Mouse (Mus musculus) megakaryocyte, embryonic 14.5 days (primary cell): ENCODE data around the gene Spsb2. TPM values are rescaled to one million over a fixed set of nuclear protein-coding genes. Genes with fewer than 3 reads are reported as not detected.
"Not testable (repeated sequence)": the region's sequence is repeated elsewhere in the genome, so short reads cannot be mapped to it uniquely, and the experiment has no call there.

Source experiments
- H3K27me3 ChIP-seq: replicated peaks from 2 replicates; pipeline ENCODE3; 2012; ENCODE audit warnings: inconsistent platforms
- H3K36me3 ChIP-seq: replicated peaks from 2 replicates; pipeline ENCODE3; 2012; ENCODE audit warnings: low read length, inconsistent platforms, mixed read lengths
- H3K4me1 ChIP-seq: 2 replicates; pipeline ENCODE4 v1.6.1; 2012; ENCODE audit warnings: inconsistent platforms
- H3K4me3 ChIP-seq: replicated peaks from 2 replicates; pipeline ENCODE3; 2012; ENCODE audit warnings: moderate library complexity, mild to moderate bottlenecking, inconsistent platforms
- H3K9me3 ChIP-seq: 2 replicates; pipeline ENCODE4 v1.6.1; 2012; ENCODE audit warnings: inconsistent platforms
- FLI1 ChIP-seq: IDR thresholded peaks from 2 replicates; pipeline ENCODE4 v1.6.1; 2012; ENCODE audit warnings: low read length, inconsistent platforms, mixed read lengths
- GATA1 ChIP-seq: IDR thresholded peaks from 3 replicates; pipeline ENCODE4 v1.6.1; 2012; ENCODE audit warnings: mixed read lengths, low read length, inconsistent platforms, borderline replicate concordance
- polyA plus RNA-seq: library from polyadenylated mRNA; stranded (reverse); fragments of >175 nt; gene quantifications from 2 replicates; pipeline ENCODE4 v1.2.3, GENCODE M21; 2012; ENCODE audit warnings: low replicate concordance; ENCODE audit not compliant: insufficient read depth

Spsb2 gene
- polyA plus RNA-seq, 1 experiment, result 52.2 TPM

DNA sequence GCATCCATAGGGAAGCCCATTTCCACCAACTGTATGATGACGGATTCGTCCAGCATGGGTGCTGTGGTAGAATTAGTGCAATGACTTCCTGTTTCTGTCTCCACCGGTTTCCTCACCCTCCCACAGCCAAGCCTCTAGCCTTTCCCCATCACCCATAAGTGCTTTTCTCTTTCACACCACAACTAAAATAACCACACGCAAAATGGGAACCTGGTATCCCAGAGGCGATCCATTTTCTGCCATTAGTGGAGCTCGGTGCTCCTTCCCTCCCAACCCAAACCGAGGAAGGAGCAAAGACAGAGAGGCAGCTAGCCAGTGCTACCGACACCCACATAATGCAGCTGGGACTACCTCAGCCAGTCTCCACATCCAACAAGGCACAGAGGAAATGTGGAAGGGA lies 9.5 kb downstream of the Spsb2 start:
- peak overlapping the region; percentile 72 for H3K4me3 ChIP-seq
- peaks cover 42% of the 10 kb centered on the region for H3K4me1 ChIP-seq
- H3K36me3 ChIP-seq, result peaks cover 88% of the 10 kb centered on the region
- no peaks in the 10 kb centered on the region for H3K27me3 ChIP-seq
- H3K9me3 ChIP-seq, result no peaks in the 10 kb centered on the region
- TF ChIP-seq FLI1 (no peak), GATA1 (no peak)

DNA sequence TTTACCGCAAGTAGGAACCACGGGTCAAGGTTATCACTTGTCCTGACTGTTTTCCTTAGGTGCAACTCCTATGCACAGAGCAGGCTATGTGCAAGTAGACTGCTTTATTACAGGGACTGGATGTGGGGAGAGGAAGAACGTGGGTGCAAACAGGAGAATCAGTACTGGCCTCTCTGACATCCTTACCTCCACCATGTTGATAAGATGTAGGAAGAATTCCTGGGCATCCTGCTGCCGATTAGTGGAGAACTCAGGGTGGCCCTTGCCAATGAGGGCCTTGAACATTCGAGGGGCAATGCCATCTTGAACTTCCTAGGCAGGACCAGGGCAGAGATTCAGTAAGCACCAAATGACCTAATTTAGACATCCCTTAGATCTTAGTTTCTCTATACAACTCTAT lies 12.4 kb downstream of the Spsb2 start:
- Histone ChIP-seq H3K4me1 (peaks cover 40% of the 10 kb centered on the region), H3K4me3 (no peak overlapping the region), H3K9me3 (no peaks in the 10 kb centered on the region), H3K27me3 (no peaks in the 10 kb centered on the region), H3K36me3 (peaks cover 100% of the 10 kb centered on the region)
- TF ChIP-seq GATA1 (no peak), FLI1 (no peak)

DNA sequence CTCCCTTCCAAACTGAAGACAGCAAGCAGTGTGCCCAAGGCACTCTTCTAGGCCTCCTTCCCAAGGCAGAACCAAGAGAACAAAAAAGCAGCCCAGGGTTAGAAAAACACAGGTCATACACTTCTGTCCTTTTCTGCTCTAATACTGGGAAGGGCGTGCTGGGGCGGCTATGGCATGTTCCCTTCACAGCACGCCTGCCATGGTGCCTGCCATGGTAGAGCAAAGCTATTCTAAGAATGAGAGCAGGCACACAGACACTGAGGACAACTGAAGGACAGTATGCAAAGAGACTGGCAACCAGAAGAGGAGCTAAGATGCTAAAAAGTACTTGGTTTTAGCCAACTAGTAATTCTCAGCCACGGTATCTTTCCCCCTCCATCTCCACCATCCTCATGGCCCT lies 13.6 kb downstream of the Spsb2 start:
- H3K27me3 ChIP-seq, result no peaks in the 10 kb centered on the region
- H3K4me1 ChIP-seq, result peaks cover 49% of the 10 kb centered on the region
- peaks cover 100% of the 10 kb centered on the region for H3K36me3 ChIP-seq
- no peaks in the 10 kb centered on the region for H3K9me3 ChIP-seq
- no peak overlapping the region for H3K4me3 ChIP-seq
- TF ChIP-seq FLI1 (no peak), GATA1 (no peak)

DNA sequence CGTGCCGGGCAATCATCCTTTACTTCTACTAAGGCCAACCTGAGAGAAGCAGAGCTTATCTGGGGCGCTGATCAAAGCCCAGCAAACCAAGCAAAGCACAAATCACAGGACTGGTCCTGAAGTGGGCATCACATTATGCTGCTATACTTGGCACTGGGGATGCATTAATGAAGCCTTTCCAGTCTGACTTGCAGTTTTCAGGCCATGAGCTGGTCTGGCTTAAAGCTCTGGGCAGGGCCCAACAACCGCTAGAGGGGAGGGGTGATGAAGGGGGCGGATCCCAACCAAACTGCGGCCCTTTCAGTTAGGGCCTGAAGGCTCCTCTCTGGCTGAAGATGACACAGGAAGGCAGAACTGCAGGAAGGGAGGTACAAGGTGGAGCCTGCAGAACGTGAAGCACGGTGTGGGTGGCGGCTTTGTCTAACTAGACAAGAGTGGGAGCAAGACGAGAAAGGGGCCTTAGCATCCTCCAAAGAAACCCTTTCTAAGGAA lies 19.7 kb downstream of the Spsb2 start:
- TF ChIP-seq FLI1 (no peak), GATA1 (no peak)
- Histone ChIP-seq H3K9me3 (no peaks in the 10 kb centered on the region), H3K27me3 (no peaks in the 10 kb centered on the region), H3K4me1 (peaks cover 57% of the 10 kb centered on the region), H3K36me3 (peaks cover 64% of the 10 kb centered on the region), H3K4me3 (peak overlapping the region; percentile 100)

DNA sequence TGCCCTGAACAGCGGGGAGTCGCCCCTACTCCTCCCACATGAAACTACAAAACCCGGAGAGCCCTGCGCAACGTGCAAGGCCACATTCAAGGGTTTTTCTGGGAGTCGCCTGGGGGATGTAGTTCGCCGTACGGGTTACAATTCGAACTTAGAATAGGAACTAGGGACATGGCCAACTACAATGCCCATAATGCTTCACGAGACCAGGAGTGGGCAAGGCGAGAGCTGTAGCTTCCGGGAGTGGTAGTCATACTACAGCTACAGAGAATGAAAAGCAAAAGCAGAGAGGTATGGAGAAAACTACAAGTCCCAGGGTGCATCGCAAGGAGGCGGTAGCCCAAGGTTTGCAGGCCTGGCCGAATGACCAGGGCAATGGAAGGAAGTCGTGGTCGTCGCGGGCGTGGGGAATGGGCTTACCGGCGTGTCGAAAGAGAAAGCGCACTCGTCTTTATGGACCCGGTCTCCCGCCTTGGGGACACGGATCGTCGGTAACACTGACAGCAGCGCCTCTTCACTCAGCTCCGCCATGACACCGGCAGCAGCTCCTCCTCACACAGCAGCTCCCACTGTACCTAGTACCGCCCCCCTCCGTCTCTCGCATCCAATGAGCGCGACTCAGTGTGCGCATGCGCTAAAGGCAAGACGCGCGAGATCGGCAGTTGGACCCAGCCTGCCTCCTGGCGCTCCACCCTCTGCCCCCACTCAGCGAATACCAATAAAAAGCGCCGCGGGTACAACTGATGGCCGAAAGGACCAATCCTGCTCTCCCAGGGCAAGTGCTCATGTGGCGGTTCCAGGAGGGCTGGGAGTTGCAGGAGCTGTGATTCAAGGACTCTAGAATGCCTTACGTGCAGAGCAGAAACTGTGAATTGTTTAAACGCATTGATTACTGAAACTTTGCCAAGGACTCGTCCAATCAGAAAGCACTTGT lies 20.7 kb downstream of the Spsb2 start, which contains the start of the genes Usp5 and Cdca3:
Gene Usp5, minus strand, starts transcription at position 617 of the 931 bp plus-strand sequence.
Gene Cdca3, plus strand, starts transcription at position 680 of the 931 bp plus-strand sequence.
- Histone ChIP-seq H3K36me3 (peaks cover 63% of the 10 kb centered on the region), H3K27me3 (no peaks in the 10 kb centered on the region), H3K4me1 (peaks cover 58% of the 10 kb centered on the region), H3K9me3 (no peaks in the 10 kb centered on the region), H3K4me3 (peak within 1 kb of the TSS; percentile 100)
- TF ChIP-seq FLI1 (no peak), GATA1 (no peak)

DNA sequence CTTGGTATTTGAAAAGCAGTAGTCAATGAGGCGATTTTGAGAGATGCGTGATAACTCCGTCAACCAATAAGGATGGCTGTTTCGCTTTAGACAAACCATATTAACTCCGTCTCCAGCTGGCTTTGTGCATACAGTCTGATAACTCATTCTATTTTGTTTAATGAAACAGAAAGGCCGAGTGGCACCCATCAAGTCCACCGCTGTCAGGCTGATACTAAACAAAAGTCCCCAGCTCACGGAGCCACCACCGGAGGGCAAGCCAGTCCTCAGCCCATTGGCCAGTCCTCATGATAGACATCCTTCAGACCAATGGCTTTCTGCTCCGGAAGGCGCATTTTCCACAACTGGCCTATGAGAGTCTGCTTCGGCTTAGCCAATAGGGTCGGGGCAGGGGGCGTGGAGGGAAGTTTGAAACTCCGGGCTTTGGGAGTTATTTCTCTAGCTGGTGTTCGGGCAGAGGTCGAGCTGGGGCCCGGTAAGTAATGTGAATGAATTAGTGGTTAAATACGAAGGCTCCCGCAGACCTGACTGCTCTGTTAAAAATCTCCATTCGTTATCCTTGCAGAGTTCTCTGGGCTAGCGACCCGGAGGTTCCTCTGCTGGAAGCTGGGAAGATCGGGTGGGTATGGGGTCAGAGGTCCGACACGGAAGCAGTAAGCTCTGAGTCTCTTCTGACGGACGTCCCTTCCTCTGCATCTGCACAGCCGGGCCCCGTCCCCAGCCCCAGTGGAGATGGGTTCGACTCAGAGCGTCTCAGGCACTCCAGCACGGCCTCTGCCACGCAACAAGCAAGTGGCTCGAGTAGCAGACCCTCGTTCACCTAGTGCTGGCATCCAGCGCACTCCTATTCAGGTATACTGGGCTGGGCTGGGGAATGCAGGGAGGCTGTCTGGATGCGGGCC lies 21.6 kb downstream of the Spsb2 start:
- Histone ChIP-seq H3K4me3 (peak overlapping the region; percentile 100), H3K36me3 (peaks cover 63% of the 10 kb centered on the region)

DNA sequence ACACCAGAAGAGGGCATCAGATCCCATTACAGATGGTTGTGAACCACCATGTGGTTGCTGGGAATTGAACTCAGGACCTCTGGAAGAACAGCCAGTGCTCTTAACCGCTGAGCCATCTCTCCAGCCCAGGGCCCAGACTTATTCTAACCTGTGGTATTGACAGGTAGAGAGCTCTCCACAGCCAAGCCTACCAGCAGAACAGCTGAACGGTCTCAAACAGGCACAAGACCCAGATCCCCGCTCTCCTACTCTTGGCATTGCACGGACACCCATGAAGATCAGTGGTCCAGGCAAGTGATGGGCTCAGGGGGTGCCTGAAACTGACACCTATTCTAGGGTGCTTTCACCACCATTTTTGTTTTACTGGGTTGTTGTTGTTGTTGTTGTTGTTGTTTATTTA lies 22.7 kb downstream of the Spsb2 start:
- not testable (repeated sequence) for H3K27me3 ChIP-seq, H3K9me3 ChIP-seq
- Histone ChIP-seq H3K4me1 (peaks cover 60% of the 10 kb centered on the region), H3K4me3 (peak overlapping the region; percentile 23), H3K36me3 (peaks cover 61% of the 10 kb centered on the region)

More for the DNA sequence above, 21.6 kb downstream of the Spsb2 start:
- Histone ChIP-seq H3K4me1 (peaks cover 60% of the 10 kb centered on the region), H3K9me3 (no peaks in the 10 kb centered on the region), H3K27me3 (no peaks in the 10 kb centered on the region)
- no peak; the same call in 2 of the 3 replicates for TF ChIP-seq GATA1
- peak; percentile 42; the same call in 1 of the 2 replicates for TF ChIP-seq FLI1

DNA sequence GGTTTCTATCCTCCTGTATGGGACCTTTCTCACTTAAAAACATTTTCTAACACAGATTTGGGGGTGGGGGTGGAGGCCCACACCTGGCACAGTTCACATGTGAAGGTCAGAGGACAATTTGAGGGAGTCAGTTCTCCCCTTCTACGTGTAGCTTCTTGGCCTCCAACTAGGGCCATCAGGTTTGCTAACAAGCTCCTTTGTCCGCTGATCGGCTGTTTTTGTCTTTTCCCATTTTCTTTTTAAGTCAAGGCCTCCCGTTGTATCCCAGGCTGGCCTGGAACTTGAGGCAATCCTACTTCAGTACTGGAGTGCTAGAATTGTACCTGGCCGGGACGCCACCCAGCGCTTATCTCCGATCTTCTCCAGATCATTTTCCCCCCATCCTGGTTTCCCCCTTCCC lies 23.2 kb downstream of the Spsb2 start:
- TF ChIP-seq FLI1, result no peak
- no peak for TF ChIP-seq GATA1
- Histone ChIP-seq H3K36me3 (peaks cover 56% of the 10 kb centered on the region), H3K27me3 (no peaks in the 10 kb centered on the region), H3K4me3 (no peak overlapping the region), H3K4me1 (peaks cover 59% of the 10 kb centered on the region), H3K9me3 (no peaks in the 10 kb centered on the region)

DNA sequence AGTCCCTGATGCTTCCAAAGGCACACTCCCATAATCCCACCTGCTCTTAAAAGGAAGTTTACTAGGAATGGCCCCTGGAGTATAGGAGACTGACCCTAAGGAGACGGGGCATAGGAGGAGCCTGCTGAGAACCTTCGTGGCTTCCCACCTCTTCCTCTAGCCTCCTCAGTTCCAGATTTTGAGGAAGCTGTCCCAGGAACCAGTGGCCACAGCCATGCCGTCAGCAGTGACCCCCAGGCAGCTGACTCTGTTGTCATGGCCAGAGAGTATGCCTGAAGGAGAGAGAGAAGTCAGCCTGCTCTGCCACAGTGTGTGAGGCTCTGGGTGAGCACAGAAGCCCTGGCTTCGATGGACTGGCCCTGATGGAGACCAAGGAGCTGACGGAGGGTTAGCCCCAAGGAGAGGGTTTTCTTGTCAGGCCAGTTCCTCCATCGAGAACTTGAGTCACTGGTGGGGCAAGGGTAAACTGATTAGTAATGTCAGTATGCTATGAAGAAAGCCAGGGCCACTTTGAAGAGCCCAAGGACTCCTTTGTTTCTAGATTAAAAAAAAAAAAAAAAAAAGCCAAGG lies 26.1 kb downstream of the Spsb2 start:
- H3K9me3 ChIP-seq, result no peaks in the 10 kb centered on the region
- peaks cover 18% of the 10 kb centered on the region for H3K27me3 ChIP-seq
- no peak overlapping the region for H3K4me3 ChIP-seq
- H3K36me3 ChIP-seq, result peaks cover 47% of the 10 kb centered on the region
- peaks cover 58% of the 10 kb centered on the region for H3K4me1 ChIP-seq
- no peak for TF ChIP-seq FLI1
- no peak for TF ChIP-seq GATA1
